Mouse (Mus musculus) kidney, adult 8-10 months (tissue): ENCODE results near the gene Rpl13a.
"Not testable (repeated sequence)": the region's sequence is repeated elsewhere in the genome, so short reads cannot be mapped to it uniquely, and the experiment has no call there.

Experiments
- DNase-seq, 2 experiments: peaks; one replicate each; pipeline ENCODE4 v3.0.0; 2022

The Rpl13a gene

DNA sequence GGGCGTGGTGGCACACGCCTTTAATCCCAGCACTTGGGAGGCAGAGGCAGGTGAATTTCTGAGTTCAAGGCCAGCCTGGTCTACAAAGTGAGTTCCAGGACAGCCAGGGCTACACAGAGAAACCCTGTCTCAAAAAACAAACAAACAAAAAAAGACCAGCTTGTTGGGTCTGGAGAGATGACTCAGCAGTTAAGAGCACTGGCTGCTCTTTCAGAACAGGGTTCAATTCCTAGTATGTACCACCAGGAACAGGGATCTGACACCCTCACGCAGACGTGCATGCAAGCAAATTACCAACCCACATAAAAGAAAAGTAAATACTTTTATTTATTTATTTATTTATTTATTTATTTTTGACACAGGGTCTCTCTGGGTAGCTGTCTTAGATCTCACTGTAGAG, 18.5 kb downstream of the Rpl13a start:
- DNase-seq = not testable (repeated sequence)

DNA sequence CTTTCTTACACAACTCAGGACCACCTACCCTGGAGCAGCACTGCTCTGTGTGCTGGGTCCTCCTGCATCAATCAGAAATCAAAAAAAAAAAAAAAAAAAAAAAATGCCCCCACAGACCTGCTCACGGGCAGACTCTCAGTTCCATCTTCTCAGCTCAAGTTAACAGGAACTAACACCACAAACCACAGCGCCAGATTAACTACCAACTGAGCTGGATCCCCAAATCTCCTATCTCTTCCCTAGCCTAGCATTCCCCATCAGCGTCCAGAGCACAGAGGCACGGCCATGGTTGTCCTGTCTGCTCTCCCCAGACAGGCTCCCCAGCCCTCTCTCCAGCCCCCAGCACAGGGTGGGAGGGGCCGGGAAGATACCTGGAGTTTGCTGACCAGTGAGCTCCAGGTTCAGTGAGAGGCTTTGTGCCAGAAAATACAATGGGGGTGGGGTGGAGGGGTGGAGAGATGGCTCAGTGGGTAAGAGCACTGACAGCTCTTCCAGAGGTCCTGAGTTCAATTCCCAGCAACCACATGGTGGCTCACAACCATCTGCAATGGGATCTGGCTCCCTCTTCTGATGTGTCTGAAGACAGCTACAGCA, 21.4 kb downstream of the Rpl13a start:
- DNase-seq = no peak

DNA sequence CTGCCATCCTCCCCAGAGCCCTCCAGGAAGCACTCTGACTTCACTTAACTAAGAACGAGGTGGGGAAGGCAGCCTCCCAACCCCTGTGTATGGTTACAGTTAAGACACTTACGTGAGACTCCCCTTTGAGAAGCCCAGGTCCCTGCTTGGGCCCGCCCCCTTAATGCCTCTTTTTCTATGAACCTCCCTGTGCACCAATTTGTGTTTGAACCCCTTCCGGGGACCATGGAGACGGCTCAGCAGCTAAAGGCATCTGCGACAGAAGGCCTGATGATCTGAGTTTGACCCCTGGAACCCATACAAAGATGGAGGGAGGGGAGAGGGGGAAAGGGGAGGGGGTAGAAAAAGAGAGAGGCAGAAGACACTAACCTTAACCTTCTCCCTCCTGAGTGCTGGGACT, 22.1 kb downstream of the Rpl13a start:
- no peak for DNase-seq

DNA sequence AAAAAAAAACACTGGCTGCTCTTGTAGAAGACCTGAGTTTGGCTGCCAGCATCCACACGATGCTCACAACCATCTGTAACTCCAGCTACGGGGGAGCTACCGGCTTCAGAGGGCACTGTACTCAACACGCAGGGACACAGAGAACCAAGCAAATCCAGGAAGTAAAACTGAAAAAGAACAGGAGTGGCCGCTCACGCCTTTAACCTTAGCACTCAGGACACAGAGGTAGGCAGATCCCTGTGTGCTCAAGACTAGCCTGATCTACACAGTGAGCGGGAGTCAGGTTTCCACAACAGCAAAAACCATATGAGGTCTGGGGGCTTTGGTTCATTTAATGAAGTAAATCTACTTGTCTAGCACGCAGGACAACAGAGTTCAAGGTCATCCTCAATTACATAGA, 23.1 kb downstream of the Rpl13a start:
- no peak for DNase-seq

DNA sequence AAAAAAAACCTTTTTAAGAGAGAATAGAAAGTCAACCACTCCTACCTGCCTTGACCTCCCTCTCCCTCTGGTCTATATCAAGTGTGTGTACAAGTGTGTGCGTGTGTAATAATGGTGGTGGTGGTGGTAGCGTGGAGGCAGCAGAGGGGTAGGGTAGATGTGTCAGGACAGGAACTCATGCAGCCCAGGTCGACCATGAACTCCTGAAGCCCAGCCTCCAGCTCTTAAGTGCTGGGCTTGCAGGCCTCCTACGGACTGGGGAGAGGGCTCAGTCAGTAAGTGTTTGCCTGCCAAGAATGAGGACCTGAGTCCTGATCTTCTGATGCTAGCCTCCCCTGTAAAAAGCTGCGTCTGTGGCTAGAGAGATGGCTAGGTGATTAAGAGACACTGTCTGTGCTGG, 23.6 kb downstream of the Rpl13a start:
- no peak for DNase-seq

DNA sequence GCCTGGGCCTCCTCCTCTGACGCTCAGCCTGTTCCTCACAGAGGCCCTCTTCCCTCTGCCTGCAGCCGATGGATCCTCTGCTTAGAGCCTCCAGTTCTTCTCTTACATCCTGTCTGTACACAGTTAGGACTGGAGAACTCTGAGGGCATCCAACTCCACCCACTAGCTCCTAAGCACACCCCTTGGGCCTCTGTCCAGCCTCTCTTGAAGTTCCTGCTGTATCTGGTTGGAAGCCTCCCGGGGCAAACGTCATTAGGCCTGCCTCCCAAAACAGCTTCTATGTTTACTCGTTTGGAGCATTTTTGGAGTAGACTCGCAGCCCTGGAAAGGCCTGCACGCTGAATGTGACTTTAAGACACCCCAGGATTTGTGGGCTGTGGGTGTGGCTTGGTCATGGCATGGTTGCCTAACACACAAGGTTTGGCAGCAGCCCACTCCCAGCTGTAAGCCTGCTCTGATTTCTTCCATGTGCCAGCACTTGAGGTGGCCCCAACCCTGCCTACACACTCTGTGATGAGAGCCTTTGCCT, 24.8 kb downstream of the Rpl13a start, which contains the start of gene Fcgrt:
Fcgrt (minus strand) TSS at position 200 of the 529 bp plus-strand sequence.
- DNase-seq = peak; percentile 96 to 98

DNA sequence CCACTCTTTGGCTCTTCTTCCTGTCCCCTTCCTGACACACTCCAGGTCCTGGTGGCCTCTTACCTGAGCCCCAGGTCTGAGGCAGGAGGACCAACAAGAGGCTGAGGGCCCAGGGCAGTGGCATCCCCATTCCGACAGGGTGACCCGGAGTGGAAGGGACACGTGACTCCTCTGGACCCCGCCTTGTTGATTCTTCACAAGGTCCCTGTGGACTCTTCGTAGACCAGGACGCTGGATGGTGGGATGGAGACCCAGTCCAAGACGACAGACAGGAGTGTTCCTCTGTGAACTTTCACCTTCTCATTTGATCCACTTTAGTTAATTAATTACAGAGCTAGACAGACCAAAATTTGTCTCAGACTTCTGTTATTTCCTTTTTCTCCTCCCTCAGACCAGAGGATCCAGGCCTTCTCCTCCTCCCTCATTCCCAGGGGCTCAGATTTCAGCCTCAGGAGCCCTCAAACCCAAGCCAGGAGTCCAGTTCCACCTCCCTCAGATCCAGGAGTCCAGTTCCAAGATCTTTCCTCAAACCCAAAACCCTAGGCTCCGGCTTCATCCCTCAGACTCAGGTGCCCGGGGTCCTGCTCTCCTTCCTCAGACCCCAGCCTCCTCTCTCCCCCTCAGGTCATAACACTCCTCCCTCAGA, 25.5 kb downstream of the Rpl13a start:
- peak; percentile 54 to 64 for DNase-seq

DNA sequence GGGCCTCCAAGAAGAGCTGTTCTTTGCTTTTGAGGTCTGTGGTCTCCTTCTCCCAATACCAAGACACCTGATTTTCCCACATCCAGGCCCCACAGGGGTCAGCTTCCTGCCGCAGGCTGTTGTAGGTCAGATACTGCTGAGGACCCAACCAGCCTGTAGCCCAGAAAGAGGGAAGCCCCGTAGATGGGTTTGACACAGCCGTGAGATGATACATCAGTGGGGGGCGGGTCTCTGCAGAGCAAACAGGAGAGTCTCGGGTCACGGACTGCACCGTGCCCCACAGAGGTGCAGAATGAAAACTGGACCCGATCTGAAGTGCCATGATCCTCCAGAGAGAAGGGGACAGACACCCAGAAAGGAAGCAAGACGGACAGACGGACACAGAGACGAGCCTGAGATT, 26.1 kb downstream of the Rpl13a start:
- DNase-seq = no peak

DNA sequence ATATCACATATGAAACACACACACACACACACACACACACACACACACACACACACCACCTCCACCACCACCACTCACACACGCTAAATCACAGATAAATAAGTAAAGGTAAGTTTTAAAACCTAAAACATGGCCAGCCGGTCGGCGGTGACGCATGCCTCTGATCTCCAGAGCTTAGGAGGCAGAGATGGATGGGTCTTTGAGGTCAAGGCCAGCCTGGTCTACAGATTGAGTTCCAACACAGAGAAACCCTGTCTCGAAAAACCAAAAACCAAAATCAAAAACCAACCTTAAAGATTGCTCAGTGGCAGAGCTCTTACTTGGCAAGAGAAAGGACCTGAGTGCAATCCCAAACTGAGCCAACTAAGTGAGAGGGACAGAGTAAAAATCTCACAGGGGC, 28.5 kb downstream of the Rpl13a start:
- no peak for DNase-seq

DNA sequence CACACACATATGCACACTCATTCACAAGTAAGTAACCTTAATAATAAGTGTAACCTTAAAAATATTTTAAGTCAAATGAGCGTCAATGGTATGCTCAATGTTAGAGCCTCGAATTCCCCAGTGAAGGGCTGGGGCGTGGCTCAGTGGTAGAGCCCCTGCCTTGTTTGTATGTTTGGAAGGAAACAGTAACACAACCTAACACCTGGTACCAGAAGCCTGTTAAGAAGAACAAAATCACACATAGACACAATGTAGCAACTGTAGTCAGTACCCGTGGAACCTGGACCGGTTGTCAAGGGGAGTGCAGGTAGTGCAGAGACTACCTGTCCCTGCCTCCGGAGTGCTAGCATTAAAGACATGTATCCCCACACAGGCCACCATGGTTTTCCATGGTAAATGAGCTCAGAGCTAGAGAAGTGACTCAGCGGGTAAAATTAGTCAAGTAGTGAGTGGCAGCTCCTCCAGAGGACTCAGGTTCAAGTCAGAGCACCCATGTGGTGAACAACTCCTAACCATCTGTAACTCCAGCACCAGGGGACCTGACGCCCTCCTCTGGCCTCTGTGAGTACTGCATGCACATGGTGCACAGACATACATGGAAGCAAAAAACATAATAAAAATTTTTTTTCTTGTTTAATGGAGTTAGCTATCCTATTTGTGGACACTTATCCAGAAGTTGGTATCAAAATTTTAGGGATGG, 29.9 kb downstream of the Rpl13a start:
- DNase-seq = no peak

DNA sequence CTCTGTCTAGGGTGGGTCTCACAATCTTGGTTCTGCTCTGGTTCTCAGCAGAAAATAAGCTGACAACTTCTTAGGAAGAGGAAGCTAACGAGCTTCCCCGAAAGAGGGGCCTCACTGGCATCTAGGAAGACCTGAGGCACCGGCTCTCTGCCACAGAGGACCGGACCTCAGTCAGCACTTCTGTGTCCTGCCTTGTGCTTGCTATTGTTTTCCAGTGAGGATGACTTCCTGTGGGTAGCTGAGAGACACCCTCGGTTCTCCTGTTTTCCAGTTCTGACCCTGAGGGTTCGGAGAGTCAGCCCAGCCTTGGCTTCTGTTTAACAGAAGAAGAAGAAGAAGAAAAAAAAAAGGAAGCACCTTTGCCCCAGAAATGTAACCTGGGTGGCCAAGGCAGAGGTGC, 31.1 kb downstream of the Rpl13a start:
- peak in 1 of 2 experiments; percentile 31 for DNase-seq

DNA sequence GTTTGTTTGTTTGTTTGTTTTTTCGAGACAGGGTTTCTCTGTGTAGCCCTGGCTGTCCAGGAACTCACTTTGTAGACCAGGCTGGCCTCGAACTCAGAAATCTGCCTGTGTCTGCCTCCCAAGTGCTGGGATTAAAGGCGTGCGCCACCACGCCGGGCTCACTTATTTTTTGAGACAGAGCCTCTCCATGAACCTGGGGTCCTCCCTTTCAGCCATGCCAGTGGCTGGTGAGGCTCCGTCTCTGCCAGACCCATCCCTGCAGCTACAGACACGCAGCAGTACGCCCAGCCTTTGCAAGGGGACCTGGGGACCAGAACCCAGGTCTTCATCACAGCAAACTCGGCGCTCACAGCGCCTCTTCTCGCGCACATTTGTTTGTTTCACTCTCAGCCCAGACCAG, 32.6 kb downstream of the Rpl13a start:
- DNase-seq = not testable (repeated sequence)

DNA sequence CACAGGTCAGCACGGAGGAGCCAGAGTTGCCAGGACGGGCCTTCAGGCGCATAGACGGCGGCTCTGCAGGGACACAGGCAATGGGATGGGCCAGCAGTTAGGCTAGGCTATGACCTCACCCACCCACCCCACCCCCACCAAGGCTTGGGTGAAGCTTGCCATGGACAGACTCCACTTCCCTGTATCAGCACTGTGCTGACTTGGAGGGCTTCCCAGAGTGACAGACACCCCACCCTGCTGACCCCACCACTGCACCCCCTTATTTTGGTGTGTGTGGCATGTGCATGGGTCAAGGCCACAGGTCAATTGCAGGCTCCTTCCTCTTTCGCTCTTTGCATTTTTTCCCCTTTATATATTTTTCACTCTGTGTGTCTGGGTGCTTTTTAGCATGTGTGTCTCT, 33.2 kb downstream of the Rpl13a start:
- no peak for DNase-seq

DNA sequence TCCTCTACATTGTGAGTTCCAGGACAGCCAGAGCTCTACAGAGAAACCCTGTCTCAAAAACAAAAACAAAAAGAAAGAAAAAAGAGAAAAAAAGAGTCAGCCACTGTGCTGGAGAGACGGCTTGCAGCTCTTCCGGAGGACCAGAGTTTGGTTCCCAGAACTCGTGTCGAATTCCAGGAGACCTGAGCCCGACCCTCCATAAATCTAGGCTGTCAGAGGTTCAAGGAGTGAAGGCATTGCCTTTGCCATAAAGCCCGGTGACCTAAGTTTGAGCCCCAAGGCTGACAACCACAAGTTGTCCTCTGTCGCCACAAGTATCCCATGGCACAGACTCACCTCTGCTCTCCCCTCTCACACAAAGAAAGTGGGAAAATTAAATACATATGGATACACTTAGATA, 34.4 kb downstream of the Rpl13a start:
- DNase-seq = no peak

DNA sequence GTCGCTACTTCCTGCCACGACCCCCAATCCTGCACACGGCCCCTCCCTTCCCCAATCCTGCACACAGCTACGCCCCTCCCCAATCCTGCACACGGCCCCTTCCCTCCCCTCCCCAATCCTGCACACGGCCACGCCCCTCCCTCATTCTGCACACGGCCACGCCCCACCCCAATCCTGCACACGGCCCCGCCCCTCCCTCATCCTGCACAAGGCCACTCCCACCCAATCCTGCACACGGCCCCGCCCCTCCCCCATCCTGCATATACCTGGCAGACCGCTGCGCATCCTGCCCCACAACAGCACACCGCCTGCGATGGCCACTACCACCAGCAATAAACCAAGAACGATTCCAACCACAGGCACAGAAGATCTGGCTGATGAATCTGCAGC, 35.0 kb downstream of the Rpl13a start:
- DNase-seq = no peak

DNA sequence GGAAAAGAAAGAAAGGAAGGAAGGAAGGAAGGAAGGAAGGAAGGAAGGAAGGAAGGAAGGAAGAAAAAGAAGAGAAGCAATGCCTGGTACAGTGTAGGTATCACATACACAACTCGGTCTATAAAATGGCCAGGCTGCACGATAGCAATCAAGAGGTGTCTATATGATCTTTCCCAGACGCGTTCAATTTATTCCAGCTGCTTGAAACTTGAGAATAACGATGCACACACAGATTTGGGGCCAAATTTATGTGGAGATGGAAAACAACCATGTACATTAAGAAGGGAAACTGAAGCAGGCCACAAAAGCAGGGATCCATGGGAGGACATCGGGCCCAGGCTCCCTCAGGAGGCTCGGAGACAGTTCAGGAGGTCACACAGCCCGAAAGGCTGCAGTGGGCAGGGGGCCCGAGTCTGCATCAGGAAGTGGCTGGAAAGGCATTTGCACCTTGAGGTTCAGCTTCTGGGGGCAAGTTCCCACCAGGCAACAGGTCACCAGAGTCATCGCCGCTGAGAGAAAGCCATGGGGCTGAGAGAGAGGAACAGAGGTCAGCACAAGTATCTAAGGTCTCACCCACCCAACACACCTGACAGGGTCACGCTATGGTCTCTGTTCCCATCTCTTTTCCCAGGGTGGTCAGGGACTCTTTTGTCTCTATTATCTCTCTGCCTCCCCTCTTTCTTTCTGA, 35.6 kb downstream of the Rpl13a start:
- DNase-seq = no peak

DNA sequence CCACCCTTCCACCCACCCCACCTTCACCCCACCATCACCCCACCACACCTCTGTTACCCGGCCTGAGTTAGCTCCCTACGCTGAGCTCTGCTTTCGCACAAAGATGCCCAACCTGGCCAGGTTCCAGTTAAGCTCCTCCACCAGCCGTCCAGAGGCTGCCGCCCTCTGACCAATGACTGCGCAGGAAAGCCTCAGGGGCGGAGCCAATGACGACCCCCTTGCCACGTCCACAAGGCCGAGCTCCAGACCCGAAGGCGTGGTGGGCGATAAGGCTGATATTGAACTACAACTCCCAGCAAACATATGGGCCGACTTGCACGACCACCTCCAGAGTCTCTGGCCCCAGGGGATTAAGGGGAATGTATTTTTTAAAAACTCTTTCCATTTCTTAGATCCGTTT, 36.5 kb downstream of the Rpl13a start, which contains the start of gene Rcn3:
Rcn3 (minus strand) TSS at position 174 of the 400 bp plus-strand sequence.
- peak; percentile 56 to 57 for DNase-seq

DNA sequence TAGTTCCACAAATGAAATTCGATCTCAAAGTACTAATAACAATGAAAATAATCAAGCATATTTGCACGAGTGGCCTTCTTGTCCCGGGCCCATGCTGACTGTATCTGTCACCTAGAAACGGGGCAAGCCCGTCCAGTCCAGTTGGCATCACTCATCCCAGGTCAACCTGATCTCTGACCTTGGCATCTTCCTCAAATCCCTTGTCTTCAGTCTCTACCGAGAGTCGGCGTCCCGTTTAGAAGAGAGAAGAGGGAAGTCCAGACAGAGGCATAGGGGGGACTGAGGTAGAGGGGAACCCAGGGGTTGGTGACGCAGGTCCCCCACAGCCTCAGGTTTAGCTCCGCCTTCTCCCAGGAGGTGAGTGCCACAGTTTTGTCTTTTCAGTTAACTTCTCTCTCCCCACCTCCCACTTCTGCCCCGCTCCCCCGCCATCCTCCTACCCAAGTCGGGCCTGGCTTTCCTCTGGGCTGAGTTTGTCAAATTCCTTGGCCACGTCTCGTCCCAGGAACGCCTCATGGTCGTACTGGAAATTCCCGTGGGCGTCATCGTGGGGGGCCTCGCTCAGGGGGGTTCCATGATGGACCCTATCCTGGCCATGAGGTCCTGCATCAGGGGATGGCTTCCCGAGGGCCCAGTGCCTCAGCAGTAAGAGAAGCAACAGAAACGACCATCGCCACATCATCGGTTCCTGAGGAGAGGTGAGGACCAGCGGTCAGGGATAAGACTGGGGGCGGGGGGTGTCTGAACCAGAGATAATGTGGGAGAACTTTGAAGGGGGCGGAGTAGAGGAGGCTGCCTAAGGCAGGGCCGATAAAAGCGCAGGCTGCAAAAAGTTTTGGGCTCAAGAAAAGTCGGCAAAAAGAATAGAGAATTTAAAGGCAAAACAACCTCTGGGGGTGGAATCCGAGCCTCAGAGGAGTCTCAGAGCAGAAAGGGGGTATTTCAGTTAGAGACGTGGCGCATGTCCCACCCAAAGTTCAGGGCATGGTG, 37.3 kb downstream of the Rpl13a start:
- no peak for DNase-seq

DNA sequence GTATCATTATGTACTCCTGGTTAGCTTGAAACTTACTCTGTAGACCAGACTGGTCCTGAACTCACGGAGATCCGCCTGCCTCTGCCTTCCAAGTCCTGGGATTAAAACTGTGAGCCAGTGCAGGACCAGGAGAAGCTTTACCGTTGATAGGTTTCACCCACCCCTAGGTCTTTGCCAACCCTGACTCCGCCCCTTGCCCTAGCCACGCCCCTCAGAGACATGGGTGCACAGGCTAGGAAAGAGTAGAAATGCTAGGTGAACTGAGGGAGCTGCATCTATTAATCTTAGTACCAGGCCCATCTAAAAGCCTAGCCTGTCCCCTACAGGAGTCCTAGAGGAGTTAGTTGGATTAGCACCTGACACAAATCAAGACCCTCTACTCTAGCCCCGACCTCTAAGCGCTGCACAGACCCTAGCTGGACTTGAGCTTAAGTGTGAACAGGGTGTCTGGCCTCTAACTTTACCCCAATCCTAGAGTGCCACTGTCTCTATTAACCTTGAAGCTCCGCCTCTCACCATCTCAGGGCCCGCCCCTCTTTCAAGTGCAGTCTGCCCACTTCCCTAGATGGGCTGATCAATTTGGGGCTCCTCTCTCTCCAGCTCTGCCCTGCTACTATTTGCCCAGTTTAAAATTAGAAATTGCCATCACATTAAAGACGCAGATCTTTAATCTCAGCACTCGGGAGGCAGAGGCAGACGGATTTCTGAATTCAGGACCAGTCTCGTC, 38.1 kb downstream of the Rpl13a start:
- DNase-seq = no peak

DNA sequence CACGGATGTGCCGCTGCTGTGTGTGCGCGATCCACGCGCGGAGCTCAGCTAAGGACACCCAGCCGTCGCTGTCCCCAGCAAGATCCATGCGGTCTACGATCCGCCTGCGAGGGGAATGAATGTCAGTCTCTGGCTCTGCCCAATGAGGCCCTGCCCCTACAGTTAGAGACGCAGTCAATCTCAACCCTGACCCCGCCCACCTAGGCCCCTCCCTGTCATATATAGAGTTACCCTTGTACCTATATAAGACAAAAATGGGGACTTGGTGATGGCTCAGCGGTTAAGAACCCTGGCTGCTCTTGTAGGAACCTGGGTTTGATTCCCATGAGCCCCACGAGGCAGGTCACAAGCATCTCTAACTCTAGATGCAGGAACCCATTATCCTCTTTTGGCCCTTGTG, 40.0 kb downstream of the Rpl13a start:
- no peak for DNase-seq

DNA sequence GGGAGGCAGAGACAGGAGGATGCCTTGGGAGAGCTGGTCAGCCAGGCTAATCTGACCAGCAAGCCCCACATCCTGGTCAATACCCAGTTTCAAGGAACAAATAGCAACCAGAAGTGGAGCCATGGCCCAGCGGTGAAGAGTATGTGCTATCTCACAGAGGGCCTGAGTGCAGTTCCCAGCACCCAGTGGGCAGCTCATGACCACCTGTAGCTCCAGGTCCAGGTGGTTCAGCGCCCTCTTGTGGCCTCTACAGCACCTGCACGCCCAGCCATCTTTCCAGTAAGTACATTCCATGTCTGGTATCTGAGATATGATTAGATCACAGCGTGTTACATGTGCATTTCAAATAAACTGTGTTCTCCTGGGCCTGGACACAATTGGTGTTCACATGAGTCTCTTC, 42.5 kb downstream of the Rpl13a start:
- DNase-seq = no peak
